Mouse (Mus musculus) E14TG2a.4 (cell line): ENCODE measurements at regions not wholly inside any gene's neighbourhood (a gene's known extent, or its start where the extent isn't known, plus 50 kb on each side); places are given as distances from the start of the nearest gene placed in this dataset.

ENCODE experiments used
- CTCF ChIP-seq: conservative IDR thresholded peaks from 2 replicates; pipeline ENCODE4 v1.5.1; 2014; ENCODE audit warnings: low read length
- POU5F1 ChIP-seq: IDR thresholded peaks from 2 replicates; pipeline ENCODE4 v1.6.1; 2014; ENCODE audit warnings: low read length, borderline replicate concordance

DNA sequence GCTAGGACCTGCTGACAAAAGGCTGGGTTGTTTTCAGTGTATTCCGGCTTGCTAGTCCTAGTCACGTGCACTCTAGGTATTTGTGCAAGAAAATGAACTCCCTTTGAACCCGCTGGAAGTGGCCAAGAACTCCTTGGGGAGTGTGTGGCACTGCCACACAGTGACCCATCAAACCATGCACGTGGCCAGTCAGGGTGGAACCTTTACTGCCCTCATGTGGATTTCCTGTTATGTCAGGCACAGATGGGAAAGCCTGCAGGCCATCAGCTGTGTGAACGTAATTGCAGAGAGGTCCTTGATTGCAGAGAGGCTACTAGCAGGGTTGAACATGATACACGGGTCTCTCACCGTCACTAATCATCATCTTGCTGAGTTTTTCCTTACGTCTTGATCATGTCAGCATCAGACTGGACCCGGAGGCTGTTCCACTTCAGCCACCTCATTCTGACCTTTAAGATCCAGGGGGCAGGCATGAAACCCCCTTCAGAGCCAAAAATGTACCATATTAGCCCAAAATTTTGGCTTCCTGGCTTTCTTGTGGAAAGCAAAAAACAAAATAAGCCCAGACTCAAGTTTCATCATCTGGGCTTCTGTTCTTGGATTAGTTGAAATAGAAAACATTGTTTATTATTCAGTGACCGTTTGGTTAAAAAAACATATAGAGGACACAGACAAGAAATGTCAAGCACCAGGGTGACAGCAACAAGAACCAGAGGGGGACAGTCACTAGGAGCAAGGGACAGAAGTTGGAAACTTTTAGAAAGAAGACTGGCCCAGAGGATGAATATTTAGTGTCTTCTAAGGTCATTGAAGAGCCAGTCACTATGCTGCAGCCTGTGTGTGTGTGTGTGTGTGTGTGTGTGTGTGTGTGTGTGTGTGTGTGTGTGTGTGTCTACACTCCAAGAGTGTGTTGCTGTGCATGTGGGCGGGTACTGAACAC lies 75.0 kb downstream of the Fam110c start:
- no peak for TF ChIP-seq POU5F1
- TF ChIP-seq CTCF = no peak
